Mouse (Mus musculus): ENCODE results near the gene Pclo. TPM values are rescaled to one million over a fixed set of nuclear protein-coding genes. Genes with fewer than 3 reads are reported as not detected.
"Not testable (repeated sequence)": the region's sequence is repeated elsewhere in the genome, so short reads cannot be mapped to it uniquely, and the experiment has no call there.

The Pclo gene
- total RNA-seq, 2 experiments from 2014 or later = not detected

DNA sequence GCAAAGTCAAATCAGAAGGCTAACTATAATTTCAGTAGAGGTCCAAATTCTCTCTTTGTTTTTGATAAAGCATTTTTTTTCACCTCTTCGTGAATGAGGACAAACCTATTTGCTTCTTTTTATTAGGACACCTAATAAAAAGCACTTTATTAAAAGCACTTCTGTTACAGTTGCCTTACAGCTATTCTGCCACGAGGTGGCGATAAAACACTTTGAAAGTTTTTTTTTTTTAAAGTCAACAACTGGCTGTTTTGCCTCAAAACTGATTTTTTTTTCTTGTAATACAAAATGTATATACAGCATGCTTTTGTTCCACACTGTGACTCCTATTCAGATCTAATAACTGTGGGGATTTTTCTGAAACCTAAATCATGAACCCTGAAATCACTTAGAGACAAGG is 388.8 kb downstream of the Pclo start:
- not testable (repeated sequence) for ATAC-seq (replicated peaks; ENCODE audit: low FRiP score, poor library complexity, severe bottlenecking)

Data from erythroid progenitor cell, adult 5-6 weeks (primary cell).